Mouse (Mus musculus) midbrain, embryonic 14.5 days (tissue): ENCODE data around the gene Amt. TPM values are rescaled to one million over a fixed set of nuclear protein-coding genes. Genes with fewer than 3 reads are reported as not detected.
"Not testable (repeated sequence)": the region's sequence is repeated elsewhere in the genome, so short reads cannot be mapped to it uniquely, and the experiment has no call there.

Experiments
- ATAC-seq: fragments of 200-750 bp; cut with Nextera tagmentation; 2 replicates; pipeline ENCODE4 v1.8.0; 2017; ENCODE audit warnings: moderate number of reproducible peaks, moderate library complexity; ENCODE audit not compliant: low FRiP score, low TSS enrichment
- DNase-seq: peaks from one replicate; pipeline ENCODE4 v3.0.0-alpha.2; 2015
- H3K27ac ChIP-seq: fragments of 300-500 bp; sonication (generic); replicated peaks from 2 replicates; pipeline ENCODE4 v1.5.1; 2014; ENCODE audit warnings: mild to moderate bottlenecking, low read depth, low read length, moderate library complexity
- H3K27me3 ChIP-seq: fragments of 300-500 bp; sonication (generic); 2 replicates; pipeline ENCODE4 v1.6.1; 2014; ENCODE audit warnings: low read length, control low read depth, mixed read lengths; ENCODE audit not compliant: control insufficient read depth, insufficient read depth
- H3K36me3 ChIP-seq: fragments of 300-500 bp; sonication (generic); 2 replicates; pipeline ENCODE4 v1.6.1; 2014; ENCODE audit warnings: low read length, control low read depth; ENCODE audit not compliant: control insufficient read depth, insufficient read depth
- H3K4me1 ChIP-seq: fragments of 300-500 bp; sonication (generic); 2 replicates; pipeline ENCODE4 v1.6.1; 2014; ENCODE audit warnings: mild to moderate bottlenecking, antibody characterized with exemption, low read length, control low read depth; ENCODE audit not compliant: control insufficient read depth, insufficient read depth
- H3K4me2 ChIP-seq: fragments of 300-500 bp; sonication (generic); 2 replicates; pipeline ENCODE4 v1.6.1; 2014; ENCODE audit warnings: mild to moderate bottlenecking, low read length, moderate library complexity
- H3K4me3 ChIP-seq: fragments of 300-500 bp; sonication (generic); replicated peaks from 2 replicates; pipeline ENCODE4 v1.5.1; 2014; ENCODE audit warnings: low read depth, low read length
- H3K9ac ChIP-seq: fragments of 300-500 bp; sonication (generic); replicated peaks from 2 replicates; pipeline ENCODE4 v1.6.1; 2014; ENCODE audit warnings: mild to moderate bottlenecking, low read length, moderate library complexity
- H3K9me3 ChIP-seq: fragments of 300-500 bp; sonication (generic); 2 replicates; pipeline ENCODE4 v1.6.1; 2016; ENCODE audit warnings: low read length, control low read depth, mixed read lengths; ENCODE audit not compliant: control insufficient read depth
- WGBS: fragments of 180-500 bp; shearing (Covaris S2); extraction: QIAGEN DNeasy Blood & Tissue Kit; methylation state at CpG from one replicate; pipeline ENCODE4 v1.1.7; 2014; 5-methylcytosine and 5-hydroxymethylcytosine counted together
- polyA plus RNA-seq: library from polyadenylated mRNA; unstranded; fragments of >200 nt; fragmentation: Nextera tagmentation; extraction: Ambion mirVana; gene quantifications from 2 replicates; pipeline ENCODE4 v1.2.1, GENCODE M21; 2014

The Amt gene
- polyA plus RNA-seq, 1 experiment from 2014 or later = 23.5 TPM

DNA sequence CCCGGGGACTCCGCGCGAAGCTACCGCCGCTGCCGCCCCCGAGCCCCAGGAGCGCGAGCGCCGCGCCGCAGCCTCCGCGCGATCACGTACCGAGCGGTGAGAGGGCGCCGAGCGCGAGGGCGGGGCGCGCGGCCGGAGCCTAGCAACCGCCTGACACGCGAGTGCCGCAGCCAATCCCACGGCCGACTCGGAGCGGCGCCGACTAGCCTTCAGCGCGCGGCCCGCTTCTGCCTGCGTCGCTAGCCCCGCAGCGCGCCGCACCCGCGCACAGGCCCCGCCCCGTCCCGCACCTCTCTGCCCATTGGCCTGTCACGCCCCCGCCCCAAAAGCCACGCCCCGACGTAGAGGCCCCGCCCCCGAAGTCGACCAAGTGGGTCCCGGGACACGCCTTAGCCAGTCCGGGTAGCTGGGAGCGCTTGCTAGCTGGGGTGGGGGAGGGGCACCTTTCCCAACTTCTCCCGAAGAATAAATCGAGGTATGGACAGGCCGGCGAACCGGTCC, 32.9 kb upstream of the Amt start, which contains the start of gene Dag1:
TSS of gene Dag1 (minus strand) at position 269 of the 501 bp plus-strand sequence.
- Histone ChIP-seq H3K4me1 (peaks cover 17% of the 10 kb centered on the region), H3K4me3 (peak within 1 kb of the TSS; percentile 98), H3K27me3 (no peaks in the 10 kb centered on the region), H3K9ac (peak within 1 kb of the TSS; percentile 92), H3K9me3 (no peaks in the 10 kb centered on the region), H3K4me2 (peak within 1 kb of the TSS; percentile 76), H3K36me3 (no peaks in the 10 kb centered on the region), H3K27ac (peak within 1 kb of the TSS; percentile 89)
- WGBS = under 1% methylated on average over 59 of the region's 71 CpGs
- DNase-seq = peak; percentile 98
- peak; percentile 98 for ATAC-seq

DNA sequence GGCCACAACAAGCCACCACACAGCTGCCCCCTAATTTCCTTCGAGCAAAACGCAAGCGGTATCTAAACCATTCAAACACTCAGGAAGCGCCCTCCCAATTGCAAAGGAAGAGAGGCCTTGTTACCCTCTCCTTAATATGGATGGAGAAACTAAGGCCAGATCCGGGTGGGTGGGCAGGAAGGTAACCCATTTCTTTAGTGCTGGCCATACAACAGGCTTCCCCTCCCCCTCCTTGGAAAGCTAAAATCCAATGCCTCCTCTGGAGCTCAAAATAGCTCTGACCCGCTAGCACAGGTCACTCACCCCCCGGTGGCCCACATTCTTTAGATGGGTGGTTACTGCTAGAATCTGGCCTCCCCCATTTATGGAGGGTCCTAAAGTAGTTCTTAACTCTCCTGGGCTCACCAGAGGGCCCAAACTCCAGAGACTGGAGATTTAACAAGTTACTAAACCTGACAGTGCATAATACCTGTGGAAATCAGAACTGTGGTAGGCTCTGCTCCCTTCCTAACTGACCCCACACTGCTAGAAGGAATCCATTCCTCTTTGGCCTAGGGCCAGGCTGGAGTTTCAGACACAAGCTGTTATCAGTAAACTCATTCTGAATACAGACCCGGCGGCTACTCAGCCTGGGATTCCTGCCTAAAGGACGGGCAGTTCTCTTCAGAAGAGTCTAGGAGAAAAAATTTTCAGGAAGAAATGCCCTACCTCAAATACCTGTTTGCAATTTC, 32.3 kb upstream of the Amt start:
- ATAC-seq = no peak
- DNase-seq = peak; percentile 22

DNA sequence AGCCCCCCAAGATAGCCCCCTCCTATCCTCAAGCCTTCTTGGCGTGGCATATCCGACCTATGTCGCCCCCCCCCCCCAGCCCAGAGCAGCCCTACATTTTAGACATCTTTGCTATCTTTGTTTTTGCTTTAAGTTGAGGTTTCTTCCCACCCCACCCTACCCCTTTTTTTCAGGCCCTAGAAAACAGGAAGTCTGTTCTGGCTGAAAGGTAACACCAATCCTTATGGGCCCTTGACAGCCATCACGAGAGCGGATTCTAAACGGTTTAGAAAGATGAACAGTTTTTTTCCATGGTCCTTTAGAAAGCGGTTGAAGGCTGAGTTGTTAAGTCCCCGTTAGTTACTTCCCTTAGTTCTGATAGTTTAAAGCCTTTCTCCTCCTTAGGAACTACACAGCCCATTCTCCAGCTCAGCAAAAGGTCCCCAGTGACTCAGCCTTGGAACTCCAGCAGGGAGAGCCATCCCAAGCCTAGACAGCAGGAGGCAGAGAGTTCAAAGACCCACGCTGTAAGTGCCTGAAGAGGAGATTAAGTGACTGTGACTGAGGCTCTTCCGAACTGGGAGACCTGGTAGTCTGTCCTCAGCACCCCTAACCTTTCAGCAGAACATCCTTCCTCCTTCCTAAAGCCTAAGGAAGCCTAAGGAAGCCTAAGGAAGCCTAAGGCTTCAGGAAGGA, 30.3 kb upstream of the Amt start:
- H3K36me3 ChIP-seq = no peaks in the 10 kb centered on the region
- H3K9me3 ChIP-seq = no peaks in the 10 kb centered on the region
- no peak overlapping the region for H3K4me3 ChIP-seq
- DNase-seq = no peak
- H3K4me2 ChIP-seq = no peak overlapping the region
- no peak overlapping the region for H3K9ac ChIP-seq
- peaks cover 15% of the 10 kb centered on the region for H3K4me1 ChIP-seq
- no peak for ATAC-seq
- no peak overlapping the region for H3K27ac ChIP-seq
- 58% methylated on average over 10 of the region's 10 CpGs for whole genome bisulfite sequencing
- H3K27me3 ChIP-seq = no peaks in the 10 kb centered on the region

More for the DNA sequence above, 32.3 kb upstream of the Amt start:
- Histone ChIP-seq H3K4me3 (peak overlapping the region; percentile 98), H3K4me1 (peaks cover 17% of the 10 kb centered on the region), H3K27me3 (no peaks in the 10 kb centered on the region), H3K9me3 (no peaks in the 10 kb centered on the region), H3K36me3 (no peaks in the 10 kb centered on the region), H3K4me2 (peak overlapping the region; percentile 76), H3K9ac (peak overlapping the region; percentile 17; the same call in 1 of the 2 replicates), H3K27ac (peak overlapping the region; percentile 89)
- WGBS = 22% methylated on average over 10 of the region's 10 CpGs

DNA sequence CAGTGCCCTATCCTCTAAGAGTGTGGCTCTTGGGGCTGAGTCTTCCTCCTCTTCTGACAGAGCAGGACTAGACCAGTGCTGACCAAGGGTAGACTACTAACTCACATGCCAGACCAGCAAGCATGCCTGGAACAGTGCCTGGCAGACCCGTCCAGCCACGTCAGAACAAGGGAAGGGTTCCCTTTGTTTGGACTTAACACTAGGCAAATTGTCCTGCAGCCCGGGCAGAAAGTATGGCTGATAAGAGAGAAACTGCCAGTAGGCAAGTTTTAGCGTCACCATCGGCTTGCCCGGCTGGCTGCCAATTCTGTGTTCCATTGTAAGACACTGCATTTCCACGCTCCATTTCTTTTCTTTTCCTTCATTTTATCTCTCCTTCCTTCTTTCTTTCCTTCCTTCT, 29.0 kb upstream of the Amt start:
- no peaks in the 10 kb centered on the region for H3K27me3 ChIP-seq
- no peak overlapping the region for H3K4me2 ChIP-seq
- 88% methylated on average over 7 of the region's 7 CpGs for WGBS
- H3K4me1 ChIP-seq = peaks cover 2% of the 10 kb centered on the region
- H3K27ac ChIP-seq = no peak overlapping the region
- H3K4me3 ChIP-seq = no peak overlapping the region
- ATAC-seq (no peak), DNase-seq (no peak)
- no peaks in the 10 kb centered on the region for H3K9me3 ChIP-seq
- H3K9ac ChIP-seq = no peak overlapping the region
- H3K36me3 ChIP-seq = no peaks in the 10 kb centered on the region

DNA sequence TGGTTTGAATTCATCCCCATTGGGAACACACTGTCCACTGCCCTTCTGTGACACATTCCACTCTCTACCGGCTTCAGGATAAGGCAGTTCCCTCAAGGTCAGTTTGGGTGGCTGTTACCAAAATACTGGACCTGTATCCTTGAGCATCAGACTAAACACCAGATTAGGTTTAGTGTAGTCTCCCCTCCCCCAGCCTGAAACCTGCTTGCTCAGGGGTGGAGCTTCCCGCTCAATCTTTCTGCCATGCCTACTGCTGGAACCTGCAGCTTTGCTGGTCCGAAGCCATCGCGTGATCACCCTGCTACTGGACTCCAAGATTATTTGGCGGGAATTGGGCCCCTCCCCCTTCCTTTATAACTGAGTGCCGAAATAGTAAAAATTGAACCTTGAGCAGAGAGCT, 28.0 kb upstream of the Amt start:
- not testable (repeated sequence) for H3K36me3 ChIP-seq, H3K9ac ChIP-seq, H3K4me2 ChIP-seq, ATAC-seq, H3K27ac ChIP-seq, H3K4me3 ChIP-seq, DNase-seq, H3K9me3 ChIP-seq, H3K27me3 ChIP-seq, H3K4me1 ChIP-seq
- 89% methylated on average over 6 of the region's 7 CpGs for WGBS

DNA sequence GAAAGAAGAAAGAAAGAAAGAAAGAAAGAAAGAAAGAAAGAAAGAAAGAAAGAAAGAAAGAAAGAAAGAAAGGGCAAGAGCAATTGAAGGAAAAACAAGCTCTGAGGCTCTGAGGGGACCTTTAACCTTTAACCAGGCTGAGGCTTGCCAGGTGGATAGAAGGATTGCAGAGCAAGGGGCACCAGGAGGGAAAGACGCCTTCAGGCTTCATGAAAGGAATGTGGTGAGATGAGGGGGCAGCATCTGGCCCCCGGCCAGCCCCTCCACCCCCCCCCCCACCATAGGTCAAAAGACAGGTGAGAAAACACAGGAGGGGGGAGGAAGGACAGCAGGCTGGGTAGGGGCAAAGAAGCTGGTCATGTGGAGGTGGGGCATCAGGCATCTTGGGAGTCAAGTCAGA, 24.7 kb upstream of the Amt start:
- DNase-seq (no peak), ATAC-seq (no peak)
- Histone ChIP-seq H3K4me2 (no peak overlapping the region), H3K27ac (no peak overlapping the region), H3K9ac (no peak overlapping the region; the same call in 1 of the 2 replicates), H3K27me3 (no peaks in the 10 kb centered on the region), H3K4me1 (no peaks in the 10 kb centered on the region), H3K9me3 (no peaks in the 10 kb centered on the region), H3K4me3 (no peak overlapping the region), H3K36me3 (no peaks in the 10 kb centered on the region)
- 56% methylated on average over 2 of the region's 2 CpGs for WGBS

DNA sequence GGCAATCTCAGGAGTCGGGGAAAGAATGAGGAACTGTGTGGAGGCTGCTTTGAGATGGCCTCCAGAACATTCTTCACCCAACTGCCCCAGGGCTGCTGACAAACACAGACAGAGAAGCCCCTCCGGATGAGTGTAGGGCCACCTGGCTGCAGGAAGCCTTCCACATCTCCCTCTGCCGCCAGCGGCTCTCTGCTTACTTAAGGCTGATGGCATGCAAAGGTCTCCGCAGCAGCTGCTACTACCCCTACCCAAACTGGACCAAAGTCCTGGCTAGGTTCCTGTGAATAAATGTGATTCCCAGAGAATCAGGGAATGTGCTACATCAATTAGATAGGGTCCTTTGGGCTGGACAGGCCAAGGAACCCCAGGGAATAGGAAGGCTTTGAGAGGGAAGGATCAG, 24.0 kb upstream of the Amt start:
- WGBS = 70% methylated on average over 5 of the region's 5 CpGs
- Histone ChIP-seq H3K36me3 (no peaks in the 10 kb centered on the region), H3K4me3 (no peak overlapping the region), H3K27me3 (no peaks in the 10 kb centered on the region), H3K4me1 (no peaks in the 10 kb centered on the region), H3K9me3 (no peaks in the 10 kb centered on the region), H3K9ac (no peak overlapping the region), H3K4me2 (no peak overlapping the region), H3K27ac (no peak overlapping the region)
- ATAC-seq = no peak
- DNase-seq = no peak

DNA sequence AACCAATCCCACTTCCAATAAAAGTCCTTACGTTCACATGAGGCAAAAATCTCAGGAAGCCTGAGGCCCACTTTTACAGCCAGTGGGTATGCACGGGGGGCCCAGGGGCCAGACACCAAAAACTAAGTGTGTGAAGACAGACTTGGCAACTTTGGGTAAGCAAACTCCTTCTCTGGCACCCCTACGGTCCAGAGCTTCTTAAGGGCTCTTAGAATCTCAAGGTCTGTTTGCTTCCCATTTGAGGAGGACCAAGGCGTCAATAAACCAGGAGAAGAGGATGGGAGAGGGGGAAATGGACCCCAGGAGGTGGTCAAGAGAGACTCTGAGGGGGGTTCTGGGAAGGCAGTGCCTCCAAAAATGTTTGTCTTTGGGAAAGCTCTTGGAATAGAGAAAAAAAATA, 23.2 kb upstream of the Amt start:
- Histone ChIP-seq H3K27ac (no peak overlapping the region), H3K9ac (no peak overlapping the region), H3K36me3 (no peaks in the 10 kb centered on the region), H3K4me3 (no peak overlapping the region), H3K27me3 (no peaks in the 10 kb centered on the region), H3K4me2 (no peak overlapping the region), H3K9me3 (no peaks in the 10 kb centered on the region), H3K4me1 (no peaks in the 10 kb centered on the region)
- WGBS = 66% methylated on average over 4 of the region's 4 CpGs
- ATAC-seq = no peak
- DNase-seq = no peak
